ENCODE assay signal across 26 mouse cellular contexts in genomic region chr11:74857756-74858155, GRCm38 (mm10). TPM values are rescaled to one million over a fixed set of nuclear protein-coding genes. Genes with fewer than 3 reads are reported as not detected.
DNase-seq lines count a peak whose midpoint lies in the region; ATAC-seq and TF ChIP-seq lines count a peak whose summit lies in the region.
"Had no signal": no experiment of that assay in that cellular context is flagged by ENCODE, and none has a peak within 500 bp of the region (broad histone marks: within the 10 kb centered on the region; RNA-seq: fewer than 3 reads in every experiment).

No protein-coding gene starts in this region.

- no peak overlapping the region for H3K4me2 ChIP-seq in heart, embryonic 13.5 days
- no peak overlapping the region for H3K4me2 ChIP-seq in heart, embryonic 11.5 days
- H3K4me2 ChIP-seq: embryonic facial prominence, embryonic 13.5 days; hindbrain, embryonic 12.5 days; midbrain, embryonic 15.5 days had no signal

- H3K4me3 ChIP-seq in cerebellum, adult 2 months (replicated peaks; ENCODE audit: insufficient read depth, low read depth, low read length): no peak overlapping the region
- H3K4me3 ChIP-seq in heart, embryonic 13.5 days: no peak overlapping the region
- no peak overlapping the region for H3K4me3 ChIP-seq in heart, embryonic 11.5 days (ENCODE audit: low read depth, low read length)
- peak overlapping the region; percentile 37; the same call in 1 of the 2 replicates for H3K4me3 ChIP-seq in E14TG2a.4 (replicated peaks; ENCODE audit: low read length)
- H3K4me3 ChIP-seq: embryonic facial prominence, embryonic 13.5 days; forebrain, embryonic 10.5 days; hindbrain, embryonic 12.5 days; midbrain, embryonic 10.5 days; midbrain, embryonic 15.5 days had no signal

- 0 out of 2 replicates have a peak, but pooled peaks cover 5% of the 10 kb centered on the region for H3K4me1 ChIP-seq in cerebellum, adult 2 months (ENCODE audit: control insufficient read depth, insufficient read depth, low read length)
- H3K4me1 ChIP-seq in heart, embryonic 13.5 days: peaks cover 15% of the 10 kb centered on the region
- peaks cover 9% of the 10 kb centered on the region for H3K4me1 ChIP-seq in heart, embryonic 11.5 days (ENCODE audit: control insufficient read depth, insufficient read depth, low read length)
- H3K4me1 ChIP-seq in E14TG2a.4 (replicated peaks; ENCODE audit: low read depth, low read length): peaks cover 45% of the 10 kb centered on the region
- H3K4me1 ChIP-seq: embryonic facial prominence, embryonic 13.5 days; hindbrain, embryonic 12.5 days; midbrain, embryonic 10.5 days; midbrain, embryonic 15.5 days had no signal

- H3K36me3 ChIP-seq in heart, embryonic 13.5 days: peaks cover 18% of the 10 kb centered on the region
- 0 out of 2 replicates have a peak, but pooled peaks cover 5% of the 10 kb centered on the region for H3K36me3 ChIP-seq in heart, embryonic 11.5 days (ENCODE audit: control insufficient read depth, insufficient read depth, low read length)
- peaks cover 37% of the 10 kb centered on the region for H3K36me3 ChIP-seq in E14TG2a.4 (ENCODE audit: insufficient read depth, low read length)

- ATAC-seq in heart, embryonic 13.5 days (ENCODE audit: extremely low read depth, insufficient number of reproducible peaks, low FRiP score, low TSS enrichment): no peak
- ATAC-seq in heart, embryonic 11.5 days (replicated peaks; ENCODE audit: insufficient number of reproducible peaks, low FRiP score, low TSS enrichment): no peak
- ATAC-seq: forebrain, postnatal 0 days; midbrain, embryonic 15.5 days had no signal

- no peak for TF ChIP-seq CTCF in cerebellum, adult 2 months (IDR thresholded peaks at IDR 0.05; ENCODE audit: borderline replicate concordance, insufficient read depth, low read depth, low read length)
- no peak for TF ChIP-seq CTCF in E14TG2a.4 (conservative IDR thresholded peaks at IDR 0.05; ENCODE audit: low read length)

- H3K9me3 ChIP-seq in heart, embryonic 13.5 days: no peaks in the 10 kb centered on the region
- H3K9me3 ChIP-seq in heart, embryonic 11.5 days (replicated peaks; ENCODE audit: control insufficient read depth, low read length): no peaks in the 10 kb centered on the region
- peaks cover 5% of the 10 kb centered on the region for H3K9me3 ChIP-seq in E14TG2a.4 (ENCODE audit: low read length)
- H3K9me3 ChIP-seq: embryonic facial prominence, embryonic 13.5 days; forebrain, embryonic 10.5 days; hindbrain, embryonic 12.5 days; midbrain, embryonic 10.5 days; midbrain, embryonic 15.5 days had no signal

- 86% methylated on average over 9 of the region's 9 CpGs for WGBS in cerebellum, adult 2 months
- WGBS in heart, embryonic 13.5 days: 70% methylated on average over 9 of the region's 9 CpGs
- 79% methylated on average over 9 of the region's 9 CpGs for WGBS in heart, embryonic 11.5 days (ENCODE audit: insufficient replicate concordance)

- no peak for TF ChIP-seq POLR2A in cerebellum, adult 2 months (IDR thresholded peaks at IDR 0.05; ENCODE audit: borderline replicate concordance, insufficient read depth, low read length)

- no peak overlapping the region for H3K27ac ChIP-seq in cerebellum, adult 2 months (ENCODE audit: insufficient read depth, low read length)
- no peak overlapping the region for H3K27ac ChIP-seq in heart, embryonic 13.5 days (replicated peaks)
- H3K27ac ChIP-seq in heart, embryonic 11.5 days (ENCODE audit: low read depth, low read length): no peak overlapping the region
- H3K27ac ChIP-seq: embryonic facial prominence, embryonic 13.5 days; forebrain, embryonic 10.5 days; hindbrain, embryonic 12.5 days; liver, embryonic 14.5 days; macrophage; midbrain, embryonic 10.5 days; midbrain, embryonic 15.5 days had no signal

- H3K27me3 ChIP-seq in cerebellum, adult 2 months (ENCODE audit: control insufficient read depth, insufficient read depth, low read length): no peaks in the 10 kb centered on the region
- H3K27me3 ChIP-seq in heart, embryonic 13.5 days (replicated peaks): no peaks in the 10 kb centered on the region
- H3K27me3 ChIP-seq in heart, embryonic 11.5 days (ENCODE audit: control insufficient read depth, insufficient read depth, low read length): no peaks in the 10 kb centered on the region
- no peaks in the 10 kb centered on the region for H3K27me3 ChIP-seq in E14TG2a.4 (ENCODE audit: insufficient read depth, low read length)
- H3K27me3 ChIP-seq: embryonic facial prominence, embryonic 13.5 days; hindbrain, embryonic 12.5 days; midbrain, embryonic 15.5 days had no signal

- H3K9ac ChIP-seq in heart, embryonic 13.5 days: 0 out of 2 replicates have a peak overlapping the region, but pooled peaks have one; percentile 14
- H3K9ac ChIP-seq in heart, embryonic 11.5 days (ENCODE audit: low read depth, low read length): no peak overlapping the region
- H3K9ac ChIP-seq: embryonic facial prominence, embryonic 13.5 days; forebrain, postnatal 0 days; hindbrain, embryonic 12.5 days; liver, embryonic 14.5 days; midbrain, embryonic 15.5 days had no signal

- peak; percentile 14 for DNase-seq in cerebellum, adult 11-12 months
- no peak for DNase-seq in cerebellum, adult 2 months
- peak; percentile 52 for DNase-seq in ZHBTc4 (ENCODE audit: low read depth, low spot score)
- no peak for DNase-seq in urinary bladder, postnatal 36 days (ENCODE audit: low spot score in 2 of 2)
- DNase-seq: adrenal gland, postnatal 14 days; cerebellum, adult 11 months; cerebellum, postnatal 10 days; forebrain, postnatal 0 days; gastrocnemius, postnatal 10 days; heart, postnatal 14 days; kidney, adult 9 months; kidney, postnatal 10 days; liver; lung, adult 2 months; lung, postnatal 10 days; right cerebral cortex, postnatal 14 days had no signal

RNA-seq across cellular contexts. Expression of gene Mnt, which starts 27.0 kb away (rescaled TPM):
- polyA plus RNA-seq in cerebellum, adult 2 months (2012; rRNA removed): 17.9 and 18.0 TPM in 2 replicates
- polyA plus RNA-seq in heart, embryonic 13.5 days (2015; fragmentation: Nextera tagmentation; extraction: Ambion mirVana): 3.3 and 3.5 TPM in 2 replicates
- polyA plus RNA-seq in heart, embryonic 11.5 days (2014; fragmentation: Nextera tagmentation; extraction: Ambion mirVana): 2.7 and 3.5 TPM in 2 replicates

RNA-seq across cellular contexts. Expression of gene Sgsm2, which starts 39.1 kb away (rescaled TPM):
- polyA plus RNA-seq in cerebellum, adult 2 months (2012; rRNA removed): 29.0 and 30.7 TPM in 2 replicates
- polyA plus RNA-seq in heart, embryonic 13.5 days (2015; fragmentation: Nextera tagmentation; extraction: Ambion mirVana): 4.2 and 4.9 TPM in 2 replicates
- polyA plus RNA-seq in heart, embryonic 11.5 days (2014; fragmentation: Nextera tagmentation; extraction: Ambion mirVana): 3.9 and 5.5 TPM in 2 replicates

RNA-seq across cellular contexts. Expression of gene Tsr1, which starts 40.1 kb away (rescaled TPM):
- polyA plus RNA-seq in cerebellum, adult 2 months (2012; rRNA removed): 16.1 and 17.4 TPM in 2 replicates
- 26.5 and 27.4 TPM in 2 replicates for polyA plus RNA-seq in heart, embryonic 13.5 days (2015; fragmentation: Nextera tagmentation; extraction: Ambion mirVana)
- 34.0 and 40.6 TPM in 2 replicates for polyA plus RNA-seq in heart, embryonic 11.5 days (2014; fragmentation: Nextera tagmentation; extraction: Ambion mirVana)

Comparison
In these comparisons a context has a peak if more than half of its experiments do, and no peak if none do; other contexts are left out.
1. DNase-seq: peak in cerebellum, adult 11-12 months (single experiment) and ZHBTc4 (single experiment); none in cerebellum, adult 2 months (0 of 2) and urinary bladder, postnatal 36 days (0 of 2).